Mouse (Mus musculus) T-helper 2 cell (primary cell): ENCODE results near the gene A630076J17Rik.

Experiments used
- in situ Hi-C: fragments of 300-600 bp; cut with MboI, MseI; formaldehyde crosslinking; loops from one replicate; pipeline ENCODE4 v1.15.1; 2025; ENCODE audit warnings: high pct_unique_total_duplicates

A630076J17Rik gene

DNA sequence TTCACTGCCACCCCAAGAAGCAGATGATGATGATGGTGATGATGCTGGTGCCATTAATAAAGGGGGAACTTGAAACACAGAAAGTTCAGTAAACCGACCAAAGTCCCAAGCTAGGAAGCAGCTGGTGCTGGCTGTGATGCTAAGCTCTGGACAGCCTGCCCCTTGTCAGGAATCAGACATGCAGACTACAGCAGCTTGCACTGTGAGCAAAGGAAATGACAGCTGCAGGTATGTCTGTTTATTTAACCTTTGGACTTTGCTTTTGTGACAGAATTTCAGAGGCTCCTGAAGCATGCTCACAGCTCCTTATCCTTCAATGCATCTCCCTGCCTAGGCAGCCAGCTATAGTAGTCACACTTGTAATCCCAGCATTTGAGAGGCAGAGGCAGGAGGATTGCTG, at the start of gene A630076J17Rik:
Gene A630076J17Rik (plus strand): TSS at position 88 of the 400 bp plus-strand sequence.
- in situ Hi-C loops, result loop anchor here (5.0 to 25.0 kb wide), 2 partner anchors 242 to 657 kb away; partner anchors contain the start of genes Eps8l3 and Gstm5

GRCm38 (mm10) chr3:107180860-107181259, 49.6 kb upstream of the A630076J17Rik start:
- in situ Hi-C loops, result no loop called here

DNA sequence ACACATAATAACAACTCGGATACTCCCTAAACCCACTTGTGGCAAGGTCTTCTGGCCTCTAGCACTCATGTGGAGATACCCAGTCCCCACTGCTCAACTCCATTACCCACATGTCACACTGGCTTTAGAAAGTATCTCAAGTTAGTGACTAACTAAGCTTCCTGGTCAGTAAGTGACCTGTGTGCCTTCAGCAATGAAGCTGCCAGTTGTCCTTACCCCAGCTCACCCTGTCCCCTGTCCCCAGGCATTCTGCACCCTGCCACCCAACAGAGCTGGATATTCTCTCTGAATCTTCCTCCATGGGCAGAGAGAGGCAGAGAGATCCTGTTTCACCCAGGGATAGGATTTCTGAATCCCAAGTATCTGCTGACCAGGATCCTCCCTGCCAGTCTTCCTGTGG, 47.7 kb upstream of the A630076J17Rik start, which contains the start of gene Kcna10:
Gene Kcna10 (plus strand): TSS at position 301 of the 400 bp plus-strand sequence.
- in situ Hi-C loops, result no loop called here

GRCm38 (mm10) chr3:107183178-107183577, 47.2 kb upstream of the A630076J17Rik start:
- in situ Hi-C loops, result no loop called here

- in situ Hi-C loops, result no loop called here
Observed at GRCm38 (mm10) chr3:107185597-107185996, 44.8 kb upstream of the A630076J17Rik start.

DNA sequence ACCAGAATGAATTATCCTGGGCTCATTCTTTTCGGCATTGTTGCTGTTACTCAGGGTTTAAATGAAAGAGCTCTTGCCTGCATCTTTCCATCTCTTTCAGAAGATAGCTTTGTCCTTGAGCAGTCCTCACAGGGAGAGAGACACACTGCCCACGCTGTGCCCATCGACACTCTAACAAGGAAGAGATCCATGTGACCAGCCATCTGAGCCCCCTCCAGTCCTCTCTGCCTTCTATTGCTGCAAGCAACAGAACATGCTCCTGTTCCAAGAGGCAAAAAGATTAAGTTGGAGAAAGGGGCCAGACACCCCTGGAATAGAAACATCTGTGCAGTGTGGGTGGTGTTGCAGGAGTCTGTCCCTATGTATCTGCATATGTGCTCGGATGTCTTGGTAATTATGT, 43.4 kb upstream of the A630076J17Rik start:
- in situ Hi-C loops, result no loop called here

- in situ Hi-C loops, result no loop called here
Observed at GRCm38 (mm10) chr3:107188226-107188899, 42.1 kb upstream of the A630076J17Rik start.

DNA sequence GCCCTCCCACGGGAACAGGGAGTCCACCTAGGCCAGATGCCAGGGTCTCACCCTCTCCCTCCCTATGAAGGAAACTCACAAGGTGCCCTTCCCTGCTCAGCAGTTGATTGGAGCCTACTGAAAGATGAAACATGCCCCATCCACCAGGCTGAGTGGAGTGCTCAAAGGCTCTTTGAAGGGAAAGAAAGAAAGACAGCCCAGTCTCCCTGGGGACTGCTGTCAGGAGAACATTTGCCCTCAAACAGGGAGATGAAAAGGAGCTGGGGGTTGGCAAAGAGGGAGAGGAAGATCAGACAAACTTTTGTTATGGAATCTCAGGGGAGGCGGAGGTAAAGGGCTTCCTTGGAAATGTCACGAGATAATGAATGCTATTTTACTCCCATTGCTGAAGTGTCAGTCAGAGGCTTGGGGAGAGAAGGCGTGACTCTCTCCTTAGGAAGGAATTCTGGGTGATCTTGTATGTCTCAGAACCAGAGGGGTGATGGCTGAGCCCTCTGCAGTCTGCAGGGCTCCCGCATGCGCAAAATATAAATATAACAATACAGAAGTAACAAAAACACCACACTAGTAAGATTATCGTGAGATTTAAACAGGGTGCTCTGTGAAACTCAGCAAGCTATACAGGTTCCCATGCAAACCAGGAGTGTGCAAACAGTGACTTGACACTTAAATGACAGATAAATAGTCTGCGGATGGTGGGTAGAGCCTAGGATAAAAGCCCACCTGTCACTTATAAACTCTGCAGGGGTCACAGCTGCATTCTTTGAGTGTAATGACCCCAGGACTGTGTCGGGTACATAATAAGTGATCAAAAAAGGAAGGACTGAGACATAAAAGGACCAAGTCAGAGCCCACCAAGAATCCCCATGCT, 28.9 kb upstream of the A630076J17Rik start:
- in situ Hi-C loops, result no loop called here

DNA sequence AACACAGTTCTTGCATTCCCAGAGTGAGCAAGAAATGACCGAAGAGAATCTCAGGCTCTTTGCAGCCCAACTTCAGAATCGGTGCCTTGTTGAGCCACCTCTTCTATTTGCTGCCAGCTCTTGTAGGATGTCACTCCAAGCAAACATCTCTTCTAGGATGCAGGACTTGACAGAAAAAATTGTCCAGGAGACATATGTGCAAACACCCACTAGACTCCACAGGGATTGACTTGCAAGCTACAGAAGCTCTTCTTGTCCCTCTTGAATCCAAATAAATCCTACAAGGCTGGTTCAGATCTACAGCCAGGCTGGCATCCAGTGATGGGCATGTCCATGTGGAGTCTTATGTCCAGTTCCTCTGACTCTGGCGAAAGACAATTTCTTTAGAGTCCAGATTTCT, 26.0 kb upstream of the A630076J17Rik start:
- in situ Hi-C loops, result no loop called here

DNA sequence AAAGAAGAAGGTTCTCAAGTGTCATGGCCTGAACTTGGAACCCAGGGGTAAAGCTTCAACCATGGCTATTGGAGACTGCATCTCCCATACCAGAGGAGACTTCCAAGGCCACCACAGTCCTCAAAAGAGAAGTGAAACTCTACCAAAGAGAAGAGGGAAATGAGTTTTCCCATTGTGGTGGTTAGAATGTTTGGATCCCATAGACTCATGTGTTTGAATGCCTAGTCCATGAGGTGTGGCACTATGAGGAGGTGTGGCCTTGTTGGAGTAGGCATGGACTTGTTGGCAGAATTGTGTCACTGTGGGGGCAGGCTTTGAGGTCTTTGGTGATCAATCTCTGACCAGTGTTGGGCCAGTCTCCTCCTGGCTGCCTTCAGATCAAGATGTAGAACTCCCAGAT, 25.2 kb upstream of the A630076J17Rik start:
- in situ Hi-C loops, result no loop called here

DNA sequence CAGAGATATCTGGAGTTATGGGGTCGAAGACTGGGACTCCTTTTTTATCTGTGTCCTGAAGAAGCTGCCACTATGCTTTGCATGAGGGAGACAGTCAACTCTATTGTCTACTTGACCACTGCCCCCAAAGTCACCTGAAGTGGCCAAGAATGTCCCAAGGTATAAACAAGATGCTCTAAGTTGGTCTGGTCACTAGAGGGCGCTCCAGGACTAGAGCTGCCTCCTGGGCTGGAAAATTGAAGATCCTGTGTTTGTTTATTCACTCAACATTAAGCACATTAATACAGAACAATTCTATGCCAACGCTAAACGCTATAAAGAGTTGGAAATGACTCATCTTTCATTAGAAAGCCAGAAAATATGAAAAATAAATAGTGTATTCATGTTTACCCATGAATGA, 24.4 kb upstream of the A630076J17Rik start:
- in situ Hi-C loops, result no loop called here

- in situ Hi-C loops, result no loop called here
Observed at GRCm38 (mm10) chr3:107206490-107207150, 23.8 kb upstream of the A630076J17Rik start.

DNA sequence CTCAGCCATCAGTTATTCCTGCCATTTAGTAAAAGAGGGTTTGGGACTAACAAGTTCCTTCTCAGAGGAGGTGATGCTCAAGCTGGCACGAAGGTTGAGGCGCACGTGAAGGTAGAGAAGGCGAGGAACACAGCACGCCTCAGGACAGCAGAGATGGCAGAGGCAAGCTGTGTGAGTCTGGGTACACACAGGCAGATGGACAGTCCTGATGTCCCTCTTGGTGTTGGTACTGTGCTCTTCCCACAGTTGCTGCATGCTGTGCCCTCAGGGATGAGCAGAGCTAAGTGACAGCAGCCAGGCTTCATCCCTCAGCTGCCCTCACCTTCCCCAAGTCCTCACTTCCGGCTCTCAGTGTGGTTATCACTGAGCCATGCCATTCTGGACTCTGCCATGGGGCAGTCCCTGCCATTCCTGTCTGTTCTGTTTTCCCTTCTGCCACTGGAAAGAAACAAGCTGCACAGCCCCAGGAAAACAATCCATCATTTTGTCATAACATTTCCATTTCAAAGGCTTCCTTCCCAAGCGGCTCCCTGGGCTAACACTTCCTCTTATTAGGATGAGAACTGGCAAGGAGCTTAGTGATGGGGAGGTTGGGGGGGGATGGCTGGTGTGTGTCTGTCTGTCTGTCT, 22.7 kb upstream of the A630076J17Rik start:
- in situ Hi-C loops, result no loop called here

- in situ Hi-C loops, result no loop called here
Observed at GRCm38 (mm10) chr3:107214606-107215005, 15.8 kb upstream of the A630076J17Rik start.

GRCm38 (mm10) chr3:107216400-107217100, 13.9 kb upstream of the A630076J17Rik start:
- in situ Hi-C loops, result no loop called here

DNA sequence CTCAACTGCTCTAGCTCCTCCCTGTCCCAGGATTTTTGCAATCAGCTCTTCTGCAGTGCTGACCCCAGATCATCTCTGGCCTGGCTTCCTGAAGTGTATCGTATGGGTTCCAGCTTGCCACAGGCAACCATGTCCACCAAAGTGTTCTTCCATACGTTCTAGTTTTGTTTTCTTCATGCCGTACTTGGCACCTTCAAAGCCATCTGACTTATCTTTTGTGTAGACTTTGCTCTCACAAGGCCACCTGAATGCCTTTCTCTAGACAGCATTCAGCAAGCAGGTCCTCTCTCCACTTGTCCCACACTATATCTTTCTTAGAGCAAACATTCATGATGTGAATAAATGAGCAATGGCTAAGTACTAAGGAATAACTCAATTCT, 13.3 kb upstream of the A630076J17Rik start:
- in situ Hi-C loops, result no loop called here

DNA sequence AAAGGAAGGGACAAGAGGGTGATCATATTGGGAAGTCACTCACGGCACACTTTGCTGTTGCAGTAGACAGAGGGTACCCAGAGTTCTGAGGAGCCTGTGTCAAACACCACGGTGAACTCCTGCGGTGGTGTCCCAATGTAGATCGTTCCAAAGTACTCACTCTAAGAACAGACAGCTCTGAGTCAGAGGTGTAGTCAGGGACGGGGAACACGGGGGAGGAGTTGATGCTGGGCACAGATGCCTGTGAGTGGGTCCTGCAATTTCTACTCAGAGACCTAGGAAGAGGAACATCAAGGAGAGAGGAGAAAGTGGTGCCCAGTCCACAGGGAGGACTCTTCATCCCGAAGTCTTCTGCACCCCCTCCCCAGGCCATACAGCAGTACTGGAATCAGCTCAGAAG, 11.8 kb upstream of the A630076J17Rik start:
- in situ Hi-C loops, result no loop called here

GRCm38 (mm10) chr3:107221608-107222007, 8.8 kb upstream of the A630076J17Rik start, which contains the start of gene Cym:
Gene Cym (minus strand): TSS chr3:107221732.
- in situ Hi-C loops, result no loop called here

DNA sequence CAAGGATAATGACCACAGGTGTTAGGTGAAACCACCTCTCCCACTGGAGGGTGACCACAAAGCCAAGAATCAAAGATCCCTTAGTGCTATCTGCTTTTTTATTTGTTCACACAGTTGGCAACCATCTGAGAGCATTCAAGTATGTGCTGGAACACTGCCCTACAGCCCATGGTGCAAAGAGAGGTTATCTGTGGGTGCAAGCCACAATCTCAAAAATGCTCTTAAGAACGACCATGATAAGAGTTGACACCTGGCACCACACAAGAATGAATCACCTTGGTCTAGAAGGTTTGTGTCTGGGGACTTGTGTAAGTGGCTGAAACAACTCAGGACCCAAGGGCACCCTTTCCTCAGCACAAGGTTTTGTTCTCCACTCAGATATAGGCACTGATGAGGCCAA, 7.2 kb upstream of the A630076J17Rik start:
- in situ Hi-C loops, result no loop called here

DNA sequence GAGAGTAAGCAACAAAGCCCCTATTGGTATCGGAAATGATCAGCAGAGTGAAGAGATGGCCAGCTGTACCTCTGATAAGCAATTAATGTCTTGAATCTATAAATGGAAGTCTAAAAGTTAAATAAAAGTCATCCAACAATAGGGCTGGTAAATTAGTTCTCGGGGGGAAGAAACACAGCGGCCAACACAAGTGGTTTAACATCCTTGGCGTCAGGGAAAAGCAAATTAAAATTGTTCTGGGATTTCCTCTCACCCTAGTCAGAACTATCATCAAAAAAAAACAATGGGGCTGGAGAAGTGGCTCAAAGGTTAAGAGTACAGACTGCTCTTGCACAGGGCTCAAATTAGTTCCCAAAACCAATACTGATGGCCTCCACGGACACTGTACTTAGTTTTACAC, 4.6 kb upstream of the A630076J17Rik start:
- in situ Hi-C loops, result loop anchor here (25.0 kb wide), 1 partner anchor 661 kb away; the partner anchor contains the start of genes Eps8l3 and Gstm5

DNA sequence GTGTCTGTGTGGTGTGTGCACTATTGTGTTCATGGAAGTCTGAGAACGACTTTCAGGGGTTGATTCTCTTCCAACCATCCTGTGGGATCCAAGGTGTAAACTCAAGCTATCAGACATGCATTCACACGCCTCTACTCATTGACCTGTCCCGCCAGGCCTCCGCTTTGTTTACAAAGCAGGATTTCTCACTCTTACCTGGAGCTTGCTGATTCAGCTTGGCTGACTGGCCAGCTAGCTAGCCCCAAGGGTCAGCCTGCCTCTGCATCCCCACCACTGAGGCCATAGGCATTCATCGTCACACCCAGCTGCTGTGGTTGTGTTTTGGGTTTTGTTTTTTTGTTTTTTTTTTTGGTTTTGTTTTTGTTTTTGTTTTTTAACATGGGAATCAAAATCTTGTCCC, 1.2 kb upstream of the A630076J17Rik start:
- in situ Hi-C loops, result loop anchor here (25.0 kb wide), 1 partner anchor 658 kb away; the partner anchor contains the start of genes Eps8l3 and Gstm5
